Mouse (Mus musculus): ENCODE data around the gene AW011738. TPM values are rescaled to one million over a fixed set of nuclear protein-coding genes. Genes with fewer than 3 reads are reported as not detected.

The AW011738 gene
- polyA plus RNA-seq, 1 experiment from 2014 or later, result 3.0 TPM

DNA sequence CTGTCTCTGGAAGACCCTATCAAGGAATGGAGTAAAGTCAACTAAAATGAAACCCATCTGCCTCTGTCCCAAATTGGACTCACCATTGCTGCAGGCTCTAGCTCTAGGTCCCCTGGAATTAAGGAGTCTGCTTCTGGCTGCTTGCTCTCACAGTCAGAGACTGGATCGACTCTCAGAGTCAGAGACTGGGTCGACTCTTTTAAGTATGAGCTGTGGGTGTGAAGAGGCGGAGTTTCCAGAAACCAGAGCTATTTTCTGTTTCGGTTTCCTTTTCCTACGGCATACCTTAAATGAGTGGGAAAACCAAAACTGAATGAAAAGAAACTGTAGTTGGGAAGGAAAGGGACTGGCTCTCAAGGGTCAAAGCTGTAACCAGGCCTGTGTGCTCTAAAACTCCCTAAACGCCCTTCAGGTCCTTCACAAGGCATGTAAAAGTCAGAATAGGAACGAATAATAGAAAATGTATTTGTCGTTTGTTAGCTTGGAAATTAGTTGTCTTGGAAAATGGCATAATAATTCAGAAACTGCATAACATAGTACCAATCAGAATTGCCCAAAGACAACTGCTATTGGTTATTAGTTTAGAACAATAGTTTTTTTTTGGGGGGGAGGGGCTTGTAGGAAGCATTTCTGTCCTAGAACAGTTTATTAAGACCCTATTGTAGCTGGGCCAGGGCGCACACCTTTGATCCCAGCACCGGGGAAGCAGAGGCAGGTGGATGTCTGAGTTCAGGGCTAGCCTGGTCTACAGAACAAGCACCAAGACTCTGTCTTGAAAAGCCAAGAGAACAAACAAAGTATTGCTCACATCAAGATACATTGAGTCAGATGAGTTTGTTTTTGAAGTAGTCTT lies 2.3 kb upstream of the AW011738 start, which contains the start of gene Isg15:
Isg15 (minus strand) TSS at position 196 of the 853 bp plus-strand sequence.
- Histone ChIP-seq H3K9me3 (replicated peaks) (no peaks in the 10 kb centered on the region), H3K9ac (no peak within 1 kb of the TSS), H3K36me3 (no peaks in the 10 kb centered on the region), H3K4me3 (0 out of 2 replicates have a peak within 1 kb of the TSS, but pooled peaks have one; percentile 1), H3K4me2 (peak within 1 kb of the TSS; percentile 19; the same call in 1 of the 2 replicates), H3K27me3 (no peaks in the 10 kb centered on the region), H3K4me1 (replicated peaks) (peaks cover 25% of the 10 kb centered on the region), H3K27ac (peak within 1 kb of the TSS; percentile 15; the same call in 1 of the 2 replicates)
- WGBS, result 53% methylated on average over 10 of the region's 10 CpGs
- ATAC-seq (replicated peaks; ENCODE audit: insufficient number of reproducible peaks, insufficient read depth, low FRiP score, low read depth), result no peak

DNA sequence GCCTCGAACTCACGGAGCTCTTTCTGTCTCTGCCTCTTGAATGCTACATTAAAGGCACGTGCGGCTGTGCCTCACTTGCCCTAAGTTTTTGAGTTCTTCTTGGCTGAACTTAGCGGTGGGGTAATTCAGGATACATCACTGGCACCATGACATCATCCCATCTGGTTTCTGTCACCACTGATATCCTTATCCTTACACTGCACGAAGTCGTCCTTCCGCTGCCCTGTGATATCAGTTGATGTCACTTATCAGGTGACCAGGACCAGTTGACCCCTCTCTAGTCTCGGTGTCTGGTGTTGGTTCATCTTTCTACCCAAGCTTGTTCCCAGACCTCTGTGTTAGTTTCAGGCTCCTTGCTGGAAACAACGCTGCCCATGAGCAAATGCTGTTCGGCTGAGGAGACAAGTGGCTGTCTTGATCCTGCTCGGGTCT lies 626 bp upstream of the AW011738 start:
- WGBS, result 13% methylated on average over 12 of the region's 12 CpGs
- Histone ChIP-seq H3K36me3 (no peaks in the 10 kb centered on the region), H3K4me2 (peak overlapping the region; percentile 97), H3K27ac (peak overlapping the region; percentile 79), H3K9ac (peak overlapping the region; percentile 78), H3K27me3 (no peaks in the 10 kb centered on the region), H3K4me1 (replicated peaks) (peaks cover 18% of the 10 kb centered on the region), H3K4me3 (peak overlapping the region; percentile 69), H3K9me3 (replicated peaks) (no peaks in the 10 kb centered on the region)
- ATAC-seq (replicated peaks; ENCODE audit: insufficient number of reproducible peaks, insufficient read depth, low FRiP score, low read depth), result no peak

DNA sequence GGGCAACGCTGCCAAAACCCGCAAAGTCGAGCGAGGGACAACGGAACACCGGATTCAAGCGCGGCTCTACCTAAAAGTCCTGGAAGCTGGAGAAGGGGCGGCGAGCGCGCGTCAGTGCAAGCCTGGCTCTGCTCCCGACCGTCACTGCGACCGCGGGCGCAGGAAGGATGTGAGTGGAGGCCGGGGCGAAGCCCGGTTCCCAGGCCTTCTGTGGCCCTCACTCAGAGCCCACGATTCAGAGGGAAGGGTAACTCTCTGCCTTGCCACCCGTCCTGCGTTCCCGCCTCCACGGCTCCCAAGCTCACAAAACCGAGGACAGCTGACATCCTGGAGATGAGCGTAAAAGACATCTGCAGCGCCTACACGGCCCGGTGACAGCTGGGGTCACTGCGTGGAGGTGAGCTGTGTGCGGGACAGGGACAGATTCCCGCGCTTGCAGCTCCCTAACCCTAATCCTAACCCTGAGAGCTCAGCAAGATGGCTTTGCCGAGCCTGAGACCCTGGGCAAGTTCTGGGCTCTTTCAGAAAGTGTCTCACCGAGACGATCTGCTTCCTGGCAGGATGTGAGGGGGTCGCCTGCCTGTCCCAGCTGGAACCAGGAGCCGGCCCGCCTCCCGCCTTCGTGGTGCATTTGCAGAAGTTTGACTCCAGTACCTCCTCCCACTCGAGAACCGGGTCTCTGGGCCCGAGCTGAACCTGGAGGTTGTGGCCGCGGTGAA lies 468 bp downstream of the AW011738 start:
- Histone ChIP-seq H3K27ac (peak overlapping the region; percentile 82), H3K36me3 (no peaks in the 10 kb centered on the region)
- WGBS, result under 1% methylated on average over 49 of the region's 49 CpGs

DNA sequence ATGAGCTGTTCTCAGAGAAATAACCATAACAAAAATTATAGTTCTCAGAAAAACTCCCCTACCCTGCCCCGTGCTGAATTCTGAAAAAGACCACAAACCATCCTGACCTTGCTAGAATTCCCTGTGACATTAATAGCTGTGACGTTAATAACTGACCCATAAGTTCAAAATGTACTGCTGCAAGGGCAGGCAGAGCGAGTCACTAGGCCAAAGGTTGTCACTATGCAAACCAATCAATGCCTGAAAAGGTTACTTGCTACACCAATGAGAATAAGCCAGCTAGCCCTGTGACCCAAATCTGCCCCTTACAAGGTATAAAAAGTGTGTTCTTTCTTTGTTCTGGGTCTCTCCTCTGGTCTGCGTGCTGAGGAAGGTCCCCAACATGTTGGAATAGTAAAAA lies 5.8 kb downstream of the AW011738 start:
- no peak overlapping the region for H3K4me3 ChIP-seq
- ATAC-seq (replicated peaks; ENCODE audit: insufficient number of reproducible peaks, insufficient read depth, low FRiP score, low read depth), result no peak
- peaks cover 5% of the 10 kb centered on the region for H3K4me1 ChIP-seq (replicated peaks)
- no peak overlapping the region for H3K4me2 ChIP-seq
- H3K27ac ChIP-seq, result no peak overlapping the region
- no peaks in the 10 kb centered on the region for H3K36me3 ChIP-seq
- no peaks in the 10 kb centered on the region for H3K9me3 ChIP-seq (replicated peaks)
- no peaks in the 10 kb centered on the region for H3K27me3 ChIP-seq
- no peak overlapping the region for H3K9ac ChIP-seq
- WGBS, result 91% methylated on average over 4 of the region's 4 CpGs

More for the DNA sequence above, 468 bp downstream of the AW011738 start:
- peak overlapping the region; percentile 69 for H3K4me3 ChIP-seq
- no peaks in the 10 kb centered on the region for H3K27me3 ChIP-seq
- peaks cover 18% of the 10 kb centered on the region for H3K4me1 ChIP-seq (replicated peaks)
- peak overlapping the region; percentile 78 for H3K9ac ChIP-seq
- ATAC-seq (replicated peaks; ENCODE audit: insufficient number of reproducible peaks, insufficient read depth, low FRiP score, low read depth), result peak; percentile 40
- H3K9me3 ChIP-seq (replicated peaks), result no peaks in the 10 kb centered on the region
- peak overlapping the region; percentile 97 for H3K4me2 ChIP-seq

DNA sequence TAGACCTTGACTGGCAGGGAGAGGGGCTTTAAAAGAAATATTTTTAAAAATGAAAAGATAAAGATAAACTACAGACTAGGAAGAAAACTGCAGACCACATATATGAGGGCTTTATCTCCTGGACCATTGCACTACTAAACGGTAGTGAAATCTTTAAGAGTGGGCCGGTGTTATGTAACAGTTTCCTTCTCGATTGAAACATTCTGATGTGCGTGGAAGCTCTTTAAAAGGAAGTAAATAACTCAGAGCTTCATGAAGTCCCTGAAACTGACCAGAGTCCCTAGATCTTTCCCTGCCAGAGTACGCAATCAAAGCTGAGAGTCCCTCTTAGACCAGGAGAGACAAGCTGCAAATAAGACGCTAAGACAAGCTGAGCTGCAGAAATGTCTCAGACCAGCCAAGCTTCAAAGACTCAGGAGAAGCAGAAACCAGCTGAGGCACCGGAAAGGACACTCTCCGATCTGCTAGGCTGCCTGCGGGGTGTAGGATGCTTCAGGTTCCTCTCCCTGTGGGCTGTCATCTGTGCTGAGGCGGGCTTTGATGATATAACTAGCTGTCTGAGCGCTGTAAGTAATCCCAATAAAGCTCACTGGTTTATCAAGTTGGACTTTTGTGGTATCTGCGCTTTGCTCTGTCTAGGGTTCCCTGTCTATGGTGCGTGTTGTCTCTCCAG lies 7.0 kb downstream of the AW011738 start:
- no peak overlapping the region for H3K4me3 ChIP-seq
- no peak overlapping the region for H3K9ac ChIP-seq
- no peaks in the 10 kb centered on the region for H3K9me3 ChIP-seq (replicated peaks)
- H3K27me3 ChIP-seq, result no peaks in the 10 kb centered on the region
- H3K4me1 ChIP-seq (replicated peaks), result peaks cover 2% of the 10 kb centered on the region; the same call in 1 of the 2 replicates
- H3K36me3 ChIP-seq, result no peaks in the 10 kb centered on the region
- no peak overlapping the region for H3K27ac ChIP-seq
- H3K4me2 ChIP-seq, result no peak overlapping the region
- no peak for ATAC-seq (replicated peaks; ENCODE audit: insufficient number of reproducible peaks, insufficient read depth, low FRiP score, low read depth)
- WGBS, result 64% methylated on average over 13 of the region's 13 CpGs

DNA sequence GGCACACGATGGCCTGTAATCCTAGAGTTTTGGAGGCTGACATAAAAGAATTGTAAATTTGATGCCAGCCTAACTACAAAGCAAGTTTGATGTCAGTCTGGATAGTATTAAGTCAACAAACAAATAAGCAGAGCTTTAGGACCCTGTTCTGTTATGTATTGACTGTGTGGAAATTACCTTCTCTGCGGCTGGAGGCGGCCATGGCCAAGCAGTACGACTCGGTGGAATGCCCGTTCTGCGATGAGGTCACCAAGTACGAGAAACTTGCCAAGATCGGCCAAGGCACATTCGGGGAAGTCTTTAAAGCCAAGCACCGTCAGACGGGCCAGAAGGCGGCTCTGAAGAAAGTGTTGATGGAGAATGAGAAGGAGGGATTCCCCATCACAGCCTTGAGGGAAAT lies 10.0 kb downstream of the AW011738 start:
- no peaks in the 10 kb centered on the region for H3K36me3 ChIP-seq

DNA sequence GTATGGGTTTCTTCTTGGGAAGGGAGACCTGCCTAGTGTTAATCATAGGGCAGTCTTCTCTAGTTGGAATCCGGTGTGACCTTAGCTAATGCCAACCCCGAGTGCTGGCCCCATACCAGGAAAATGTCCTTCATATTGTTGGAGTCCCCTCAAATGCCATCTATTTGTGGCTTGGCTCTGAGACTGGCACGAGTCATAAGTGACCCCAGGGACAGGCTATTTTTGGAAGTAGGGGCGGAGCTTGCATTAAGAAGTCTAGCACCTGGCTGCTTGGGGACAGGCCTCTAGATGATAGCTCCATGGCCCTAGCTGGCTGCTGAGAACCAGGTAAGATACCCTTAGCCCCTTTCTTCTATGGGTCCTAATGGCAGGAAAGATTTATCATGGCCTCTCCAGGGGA lies 12.5 kb downstream of the AW011738 start, which contains the start of gene Perm1:
Perm1 (plus strand) TSS at position 220 of the 400 bp plus-strand sequence.
- Histone ChIP-seq H3K9me3 (replicated peaks) (no peaks in the 10 kb centered on the region), H3K27ac (peak within 1 kb of the TSS; percentile 88), H3K4me3 (peak within 1 kb of the TSS; percentile 32), H3K36me3 (no peaks in the 10 kb centered on the region), H3K9ac (peak within 1 kb of the TSS; percentile 15; the same call in 1 of the 2 replicates), H3K4me1 (replicated peaks) (peaks cover 30% of the 10 kb centered on the region), H3K4me2 (peak within 1 kb of the TSS; percentile 48), H3K27me3 (no peaks in the 10 kb centered on the region)
- ATAC-seq (replicated peaks; ENCODE audit: insufficient number of reproducible peaks, insufficient read depth, low FRiP score, low read depth), result peak; percentile 78
- WGBS, result 35% methylated on average over 4 of the region's 4 CpGs

More for the DNA sequence above, 10.0 kb downstream of the AW011738 start:
- no peaks in the 10 kb centered on the region for H3K27me3 ChIP-seq
- H3K9ac ChIP-seq, result no peak overlapping the region
- no peak overlapping the region for H3K4me3 ChIP-seq
- peaks cover 24% of the 10 kb centered on the region for H3K4me1 ChIP-seq (replicated peaks)
- H3K4me2 ChIP-seq, result no peak overlapping the region
- no peak overlapping the region for H3K27ac ChIP-seq
- whole genome bisulfite sequencing, result 91% methylated on average over 13 of the region's 13 CpGs
- ATAC-seq (replicated peaks; ENCODE audit: insufficient number of reproducible peaks, insufficient read depth, low FRiP score, low read depth), result no peak
- no peaks in the 10 kb centered on the region for H3K9me3 ChIP-seq (replicated peaks)

DNA sequence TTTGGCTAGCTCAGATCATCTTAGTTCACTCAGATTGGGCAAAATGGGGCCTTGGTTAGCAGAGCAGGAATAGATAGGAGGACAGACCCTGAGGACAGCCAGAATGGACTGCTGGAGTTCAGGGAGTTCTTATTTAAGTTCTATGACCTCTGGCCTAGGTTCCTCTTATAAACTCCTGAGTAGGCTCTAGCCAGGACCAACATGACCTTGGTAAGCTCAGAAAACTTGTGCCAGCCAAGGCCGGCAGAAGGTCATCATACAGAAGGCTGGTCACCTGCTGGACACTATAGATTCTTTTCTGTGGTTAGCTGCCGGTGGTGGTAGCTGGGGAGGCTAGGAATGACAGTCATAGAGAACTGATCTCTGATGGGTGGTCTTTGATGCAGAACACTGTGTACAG lies 13.1 kb downstream of the AW011738 start:
- peaks cover 30% of the 10 kb centered on the region for H3K4me1 ChIP-seq (replicated peaks)
- peak overlapping the region; percentile 48 for H3K4me2 ChIP-seq
- H3K36me3 ChIP-seq, result no peaks in the 10 kb centered on the region
- 77% methylated on average over 2 of the region's 2 CpGs for WGBS
- H3K9me3 ChIP-seq (replicated peaks), result no peaks in the 10 kb centered on the region
- H3K4me3 ChIP-seq, result peak overlapping the region; percentile 32
- no peak; the same call in 1 of the 2 replicates for ATAC-seq (replicated peaks; ENCODE audit: insufficient number of reproducible peaks, insufficient read depth, low FRiP score, low read depth)
- H3K9ac ChIP-seq, result peak overlapping the region; percentile 15; the same call in 1 of the 2 replicates
- H3K27me3 ChIP-seq, result no peaks in the 10 kb centered on the region
- H3K27ac ChIP-seq, result peak overlapping the region; percentile 88

DNA sequence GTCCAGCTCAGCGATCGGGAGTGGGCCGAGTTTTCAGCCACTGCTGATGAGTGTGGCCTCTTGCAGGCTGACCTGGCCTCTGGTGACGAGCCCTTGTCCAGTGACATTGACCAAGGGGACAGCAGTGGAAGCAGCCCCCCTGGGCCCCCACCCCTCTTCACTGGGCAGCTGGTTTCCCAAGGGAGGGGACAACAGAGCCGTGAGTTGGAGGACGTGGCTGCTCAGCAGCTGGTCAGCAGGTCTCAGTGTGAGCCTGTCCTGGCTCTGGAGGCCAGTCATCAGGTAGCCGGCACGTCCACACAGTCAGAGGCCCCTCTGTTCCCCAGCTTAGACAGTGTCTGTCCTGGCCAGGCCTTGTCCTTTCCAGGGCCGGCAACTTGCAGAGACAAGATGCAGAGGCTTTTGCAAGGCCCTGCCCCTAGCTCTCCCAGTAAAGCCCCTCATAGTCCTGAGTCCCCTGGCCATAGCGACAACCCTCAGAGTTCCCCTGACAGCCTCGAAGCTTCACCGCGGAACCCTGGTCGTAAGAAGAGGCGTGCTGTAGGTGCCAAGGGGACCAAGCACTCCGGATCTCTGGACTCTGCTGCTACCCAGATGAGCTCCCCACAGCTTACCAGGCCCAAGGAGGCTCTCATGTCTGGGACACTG lies 14.0 kb downstream of the AW011738 start:
- no peak; the same call in 1 of the 2 replicates for ATAC-seq (replicated peaks; ENCODE audit: insufficient number of reproducible peaks, insufficient read depth, low FRiP score, low read depth)
- Histone ChIP-seq H3K4me3 (peak overlapping the region; percentile 32), H3K9me3 (replicated peaks) (no peaks in the 10 kb centered on the region), H3K9ac (peak overlapping the region; percentile 29; the same call in 1 of the 2 replicates), H3K36me3 (peaks cover 5% of the 10 kb centered on the region; the same call in 1 of the 2 replicates), H3K27ac (peak overlapping the region; percentile 88), H3K4me1 (replicated peaks) (peaks cover 30% of the 10 kb centered on the region), H3K27me3 (no peaks in the 10 kb centered on the region), H3K4me2 (peak overlapping the region; percentile 48)
- WGBS, result 55% methylated on average over 16 of the region's 16 CpGs

DNA sequence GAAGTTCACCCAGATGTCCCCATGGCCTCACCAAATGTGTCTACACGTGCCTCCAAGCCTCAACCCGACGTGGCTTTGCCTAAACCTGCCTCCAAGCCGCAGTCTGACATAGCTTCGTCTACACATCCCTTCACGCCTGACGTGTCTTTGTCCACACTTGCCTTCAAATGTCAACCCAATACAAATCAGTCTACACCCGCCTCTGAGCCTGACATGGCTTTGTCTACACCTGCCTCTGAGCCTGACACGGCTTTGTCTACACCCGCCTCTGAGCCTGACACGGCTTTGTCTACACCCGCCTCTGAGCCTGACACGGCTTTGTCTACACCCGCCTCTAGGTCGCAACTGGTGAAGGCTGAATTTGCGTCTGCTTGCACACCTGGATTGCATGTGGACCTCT lies 14.7 kb downstream of the AW011738 start:
- Histone ChIP-seq H3K36me3 (peaks cover 5% of the 10 kb centered on the region; the same call in 1 of the 2 replicates), H3K9ac (no peak overlapping the region), H3K27me3 (no peaks in the 10 kb centered on the region), H3K4me3 (no peak overlapping the region), H3K4me2 (no peak overlapping the region; the same call in 1 of the 2 replicates), H3K4me1 (replicated peaks) (peaks cover 30% of the 10 kb centered on the region), H3K27ac (no peak overlapping the region), H3K9me3 (replicated peaks) (no peaks in the 10 kb centered on the region)
- no peak for ATAC-seq (replicated peaks; ENCODE audit: insufficient number of reproducible peaks, insufficient read depth, low FRiP score, low read depth)
- 75% methylated on average over 16 of the region's 16 CpGs for WGBS

All from heart, embryonic 15.5 days (tissue).